Mouse (Mus musculus) forebrain, embryonic 10.5 days (tissue): ENCODE data around the gene Nfix. TPM values are rescaled to one million over a fixed set of nuclear protein-coding genes. Genes with fewer than 3 reads are reported as not detected.

ENCODE experiments used
- DNase-seq: peaks from one replicate; pipeline ENCODE4 v3.0.0-alpha.2; 2017; ENCODE audit warnings: low spot score; ENCODE audit errors: extremely low spot score
- H3K27ac ChIP-seq: fragments of 300-500 bp; sonication (generic); 2 replicates; pipeline ENCODE4 v1.5.1; 2016; ENCODE audit warnings: mild to moderate bottlenecking
- H3K27me3 ChIP-seq: fragments of 300-500 bp; sonication (generic); 2 replicates; pipeline ENCODE4 v1.6.1; 2016; ENCODE audit warnings: mild to moderate bottlenecking; ENCODE audit not compliant: poor library complexity, severe bottlenecking
- H3K36me3 ChIP-seq: fragments of 300-500 bp; sonication (generic); replicated peaks from 2 replicates; pipeline ENCODE4 v1.6.1; 2016; ENCODE audit warnings: mild to moderate bottlenecking, moderate library complexity
- H3K4me1 ChIP-seq: fragments of 300-500 bp; sonication (generic); 2 replicates; pipeline ENCODE4 v1.6.1; 2016
- H3K4me3 ChIP-seq: fragments of 300-500 bp; sonication (generic); 2 replicates; pipeline ENCODE4 v1.5.1; 2016; ENCODE audit warnings: mild to moderate bottlenecking, moderate library complexity
- H3K9me3 ChIP-seq: fragments of 300-500 bp; sonication (generic); 2 replicates; pipeline ENCODE4 v1.6.1; 2016; ENCODE audit warnings: mild to moderate bottlenecking, moderate library complexity
- WGBS: fragments of 180-500 bp; shearing (Covaris S2); methylation state at CpG from one replicate; pipeline ENCODE4 v1.1.7; 2016; 5-methylcytosine and 5-hydroxymethylcytosine counted together
- polyA plus RNA-seq: library from polyadenylated mRNA; unstranded; fragments of >200 nt; fragmentation: Nextera tagmentation; extraction: Ambion mirVana; gene quantifications from 2 replicates; pipeline ENCODE4 v1.2.1, GENCODE M21; 2016

Gene Nfix
- polyA plus RNA-seq, 1 experiment from 2014 or later: 1.8 TPM

DNA sequence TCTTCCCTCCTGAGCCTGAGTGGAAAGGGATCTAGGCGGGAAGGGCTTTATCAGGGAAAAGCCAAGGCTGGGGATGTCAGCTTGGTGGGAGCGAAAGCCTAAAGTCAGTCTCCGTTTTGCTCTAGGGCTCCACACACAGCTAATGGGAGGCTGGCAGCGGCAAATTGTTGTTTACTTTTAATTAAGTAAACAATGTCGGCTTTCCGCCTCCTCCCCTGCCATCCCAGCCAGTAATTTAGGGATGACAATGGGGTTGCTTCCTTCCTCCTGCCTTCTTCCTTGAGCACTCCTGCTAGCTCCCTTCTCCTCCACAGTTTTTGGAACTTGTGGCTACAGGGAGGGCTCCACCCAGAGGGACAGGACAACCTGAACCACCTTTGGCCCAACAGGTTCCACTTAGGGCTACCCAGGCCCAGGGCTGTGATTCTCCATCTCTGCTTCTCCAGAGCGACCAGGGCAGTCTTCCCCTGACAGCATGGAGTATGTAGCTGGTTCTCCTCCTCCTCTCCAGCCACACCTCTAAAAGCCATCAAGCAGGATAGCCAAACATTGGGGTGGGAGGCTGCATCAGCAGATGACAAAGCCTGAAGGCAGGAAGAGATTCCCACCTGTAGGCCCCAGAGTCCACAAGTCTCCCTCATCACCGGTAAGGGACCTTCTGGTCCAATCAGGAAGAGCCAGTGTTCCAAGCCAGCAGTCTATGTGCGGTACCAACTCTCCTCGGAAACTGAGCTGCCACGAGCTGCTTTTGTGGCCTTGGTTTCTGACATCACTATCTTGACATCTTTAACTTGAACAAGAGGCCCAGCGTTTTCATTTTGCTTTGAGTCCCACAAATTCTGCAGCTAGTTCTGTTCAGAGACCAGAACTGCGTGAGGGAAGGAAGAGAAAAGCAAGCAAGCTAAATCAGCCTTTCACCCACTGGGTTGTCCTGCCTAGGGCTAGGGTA lies 59.0 kb downstream of the Nfix start:
- Histone ChIP-seq H3K9me3 (no peaks in the 10 kb centered on the region), H3K27me3 (peaks cover 100% of the 10 kb centered on the region), H3K4me3 (no peak overlapping the region; the same call in 1 of the 2 replicates), H3K27ac (peak overlapping the region; percentile 85), H3K4me1 (peaks cover 95% of the 10 kb centered on the region), H3K36me3 (no peaks in the 10 kb centered on the region)
- DNase-seq: no peak
- WGBS: 14% methylated on average over 13 of the region's 13 CpGs

DNA sequence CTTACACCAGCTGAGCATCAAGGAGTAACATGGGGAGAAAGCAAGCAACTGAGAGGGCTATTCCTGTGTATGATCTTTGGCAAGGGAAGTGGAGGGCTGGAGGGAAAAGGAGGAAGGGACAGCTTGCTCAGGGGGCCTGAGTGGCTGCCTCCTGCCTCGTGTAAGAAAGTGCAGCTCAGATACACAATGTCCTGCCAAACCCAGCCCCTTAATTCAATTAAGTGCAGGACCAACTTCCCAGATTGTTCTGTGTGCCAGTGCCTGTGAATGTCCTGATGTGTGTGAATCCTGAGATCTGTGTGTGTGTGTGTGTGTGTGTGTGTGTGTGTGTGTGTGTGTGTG lies 60.8 kb downstream of the Nfix start:
- DNase-seq: no peak
- 4% methylated on average over 1 of the region's 1 CpGs for WGBS
- H3K4me3 ChIP-seq: no peak overlapping the region
- H3K9me3 ChIP-seq: no peaks in the 10 kb centered on the region
- no peaks in the 10 kb centered on the region for H3K36me3 ChIP-seq
- peaks cover 100% of the 10 kb centered on the region for H3K27me3 ChIP-seq
- H3K27ac ChIP-seq: peak overlapping the region; percentile 79; the same call in 1 of the 2 replicates
- H3K4me1 ChIP-seq: peaks cover 92% of the 10 kb centered on the region

DNA sequence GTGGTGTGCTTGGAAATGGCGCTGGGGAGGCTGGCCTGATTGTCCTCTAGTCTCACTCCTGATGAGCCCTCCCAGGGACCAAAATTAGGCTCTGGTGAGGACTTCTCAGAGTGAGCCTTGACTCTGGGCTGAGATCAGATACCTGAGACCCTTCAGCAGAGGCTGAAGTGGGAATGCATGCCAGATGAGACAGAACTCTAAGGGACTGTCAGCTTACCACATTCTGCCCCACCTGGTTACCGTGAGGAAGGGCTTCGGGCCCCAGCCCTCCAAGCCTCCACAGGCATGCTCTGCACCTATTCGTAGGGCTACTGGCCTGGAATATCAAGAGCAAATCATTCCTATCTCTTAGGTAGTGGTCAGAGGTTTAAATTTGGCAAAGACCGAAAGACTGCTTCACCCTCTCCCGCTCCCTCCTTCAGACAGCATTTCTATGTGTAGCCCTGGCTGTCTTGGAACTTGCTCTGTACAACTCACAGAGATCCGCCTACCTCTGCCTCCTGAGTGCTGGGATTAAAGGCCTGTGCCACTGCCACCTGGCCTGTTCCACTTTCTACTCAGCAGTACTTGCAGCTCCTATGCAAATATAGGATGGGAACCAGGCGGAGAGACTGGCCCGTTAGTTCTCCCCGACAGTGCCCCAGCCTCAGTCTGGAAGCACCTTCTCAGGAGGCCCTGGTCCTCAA lies 61.3 kb downstream of the Nfix start:
- peak overlapping the region; percentile 38; the same call in 1 of the 2 replicates for H3K4me3 ChIP-seq
- WGBS: 29% methylated on average over 10 of the region's 10 CpGs
- H3K27ac ChIP-seq: peak overlapping the region; percentile 79
- no peak for DNase-seq
- no peaks in the 10 kb centered on the region for H3K9me3 ChIP-seq
- no peaks in the 10 kb centered on the region for H3K36me3 ChIP-seq
- peaks cover 87% of the 10 kb centered on the region for H3K4me1 ChIP-seq
- peaks cover 100% of the 10 kb centered on the region for H3K27me3 ChIP-seq

DNA sequence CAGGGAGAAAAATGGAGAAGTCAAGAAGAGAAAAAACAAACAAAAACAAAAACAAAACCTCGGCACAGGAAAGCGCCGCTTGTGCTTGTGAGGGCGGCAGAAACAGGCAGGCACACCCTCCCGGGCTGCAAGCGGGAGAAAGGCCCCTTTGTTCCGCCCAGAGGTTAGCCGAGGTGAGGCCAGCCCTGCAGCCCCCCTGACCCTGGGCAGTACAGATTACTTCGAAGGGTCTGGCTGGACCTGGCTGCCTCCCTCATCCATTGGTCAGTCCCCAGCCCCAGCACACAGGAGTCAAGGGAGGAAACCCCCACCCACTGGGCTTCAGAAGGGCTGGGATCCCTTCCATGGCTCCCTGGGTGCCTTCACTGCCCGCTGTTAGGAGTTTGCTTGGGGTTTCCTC lies 61.9 kb downstream of the Nfix start:
- no peak for DNase-seq

DNA sequence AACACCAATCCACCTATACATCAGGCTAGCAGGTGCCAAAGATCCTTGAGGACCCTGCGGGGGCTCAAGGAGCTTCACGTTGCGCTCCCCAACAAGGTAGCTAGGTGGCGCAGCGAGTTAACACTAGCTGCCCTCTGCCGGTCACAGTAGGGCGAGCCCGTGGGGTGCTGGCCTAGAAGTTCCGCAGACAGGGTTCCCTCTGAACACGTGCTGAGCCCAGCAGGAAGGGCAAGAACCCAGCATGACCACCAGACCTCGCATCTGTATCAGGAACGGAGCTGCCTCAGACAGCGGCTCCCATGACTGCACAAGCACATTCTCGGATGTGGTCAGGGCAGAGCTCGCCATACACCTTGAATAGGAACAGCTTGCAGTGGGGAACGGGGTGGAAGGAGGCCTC lies 62.5 kb downstream of the Nfix start:
- Histone ChIP-seq H3K27ac (peak overlapping the region; percentile 79), H3K36me3 (no peaks in the 10 kb centered on the region), H3K4me3 (peak overlapping the region; percentile 38), H3K9me3 (no peaks in the 10 kb centered on the region), H3K27me3 (peaks cover 100% of the 10 kb centered on the region), H3K4me1 (peaks cover 84% of the 10 kb centered on the region)
- DNase-seq: peak; percentile 81
- 1% methylated on average over 16 of the region's 16 CpGs for WGBS

More for the DNA sequence above, 61.9 kb downstream of the Nfix start:
- H3K27ac ChIP-seq: peak overlapping the region; percentile 79
- H3K36me3 ChIP-seq: no peaks in the 10 kb centered on the region
- H3K4me1 ChIP-seq: peaks cover 84% of the 10 kb centered on the region
- WGBS: under 1% methylated on average over 10 of the region's 10 CpGs
- H3K4me3 ChIP-seq: peak overlapping the region; percentile 38; the same call in 1 of the 2 replicates
- no peaks in the 10 kb centered on the region for H3K9me3 ChIP-seq
- peaks cover 100% of the 10 kb centered on the region for H3K27me3 ChIP-seq

DNA sequence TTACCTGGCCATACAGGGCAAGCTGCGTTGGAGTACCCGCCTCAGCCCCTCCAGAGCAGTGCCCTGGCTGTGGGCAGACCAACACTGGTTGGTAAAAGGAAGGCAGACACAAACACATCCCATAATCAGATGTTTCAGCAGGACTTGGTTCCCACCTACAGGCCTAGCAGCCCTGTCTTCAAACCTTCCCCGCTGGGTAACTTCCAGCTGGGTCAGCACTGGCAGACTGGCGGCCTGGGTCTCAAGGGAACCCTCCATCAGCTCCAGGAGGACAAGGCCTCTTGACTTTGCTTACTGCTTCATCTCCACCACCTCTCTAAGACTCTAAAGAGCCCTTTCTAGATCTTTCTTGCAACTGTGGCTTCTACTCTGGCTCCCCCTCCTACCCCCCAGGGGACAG lies 63.6 kb downstream of the Nfix start:
- H3K27me3 ChIP-seq: peaks cover 100% of the 10 kb centered on the region
- 59% methylated on average over 4 of the region's 4 CpGs for WGBS

DNA sequence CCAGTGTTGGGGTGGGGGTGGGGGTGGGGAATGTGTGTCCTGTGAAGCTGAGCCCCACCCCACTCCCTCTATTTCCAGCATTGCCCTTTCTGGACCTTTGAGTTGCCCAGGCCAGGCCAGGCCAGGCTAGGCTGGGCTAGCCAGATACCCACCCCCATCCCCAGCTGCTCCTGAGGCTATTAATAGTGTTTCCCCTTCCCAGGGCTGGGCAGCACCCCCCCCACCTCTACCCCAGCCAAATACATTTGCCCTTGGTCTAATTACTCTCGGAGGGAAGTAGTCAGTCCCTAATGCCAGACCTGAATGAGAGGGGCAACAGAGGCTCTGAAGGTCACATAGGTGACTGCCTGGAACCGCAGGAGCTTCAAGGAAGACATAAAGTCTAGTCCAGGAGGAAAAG lies 64.5 kb downstream of the Nfix start:
- peaks cover 84% of the 10 kb centered on the region for H3K4me1 ChIP-seq
- no peaks in the 10 kb centered on the region for H3K9me3 ChIP-seq
- H3K36me3 ChIP-seq: no peaks in the 10 kb centered on the region
- H3K27ac ChIP-seq: peak overlapping the region; percentile 4; the same call in 1 of the 2 replicates
- WGBS: 38% methylated on average over 2 of the region's 2 CpGs
- no peak overlapping the region for H3K4me3 ChIP-seq
- DNase-seq: no peak
- H3K27me3 ChIP-seq: peaks cover 100% of the 10 kb centered on the region

More for the DNA sequence above, 63.6 kb downstream of the Nfix start:
- H3K27ac ChIP-seq: 0 out of 2 replicates have a peak overlapping the region, but pooled peaks have one; percentile 4
- H3K9me3 ChIP-seq: no peaks in the 10 kb centered on the region
- H3K4me3 ChIP-seq: no peak overlapping the region
- H3K4me1 ChIP-seq: peaks cover 84% of the 10 kb centered on the region
- no peak for DNase-seq
- no peaks in the 10 kb centered on the region for H3K36me3 ChIP-seq

DNA sequence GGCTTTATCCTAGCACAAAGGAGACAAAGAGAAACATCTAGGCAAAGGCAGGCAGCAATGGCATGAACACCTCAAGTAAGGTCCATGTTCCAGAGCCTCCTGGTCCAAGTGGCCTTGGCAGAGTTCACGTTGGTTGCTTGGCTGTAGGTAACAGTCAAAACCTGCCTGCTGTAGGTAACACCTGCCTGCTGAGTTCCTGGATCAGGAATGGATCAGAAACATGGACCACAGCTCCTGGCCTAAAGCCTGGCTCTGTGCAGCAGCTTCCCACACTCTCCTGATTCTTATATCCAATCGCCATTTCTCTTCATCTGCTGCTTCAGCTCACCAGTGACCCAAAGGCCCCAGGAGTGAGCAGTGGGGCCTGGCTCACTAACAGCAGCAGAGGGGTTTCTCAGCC lies 65.5 kb downstream of the Nfix start:
- H3K4me1 ChIP-seq: peaks cover 84% of the 10 kb centered on the region
- 87% methylated on average over 2 of the region's 2 CpGs for WGBS
- no peaks in the 10 kb centered on the region for H3K9me3 ChIP-seq
- no peaks in the 10 kb centered on the region for H3K36me3 ChIP-seq
- H3K27me3 ChIP-seq: peaks cover 100% of the 10 kb centered on the region
- no peak overlapping the region for H3K27ac ChIP-seq
- no peak overlapping the region for H3K4me3 ChIP-seq
- DNase-seq: no peak

DNA sequence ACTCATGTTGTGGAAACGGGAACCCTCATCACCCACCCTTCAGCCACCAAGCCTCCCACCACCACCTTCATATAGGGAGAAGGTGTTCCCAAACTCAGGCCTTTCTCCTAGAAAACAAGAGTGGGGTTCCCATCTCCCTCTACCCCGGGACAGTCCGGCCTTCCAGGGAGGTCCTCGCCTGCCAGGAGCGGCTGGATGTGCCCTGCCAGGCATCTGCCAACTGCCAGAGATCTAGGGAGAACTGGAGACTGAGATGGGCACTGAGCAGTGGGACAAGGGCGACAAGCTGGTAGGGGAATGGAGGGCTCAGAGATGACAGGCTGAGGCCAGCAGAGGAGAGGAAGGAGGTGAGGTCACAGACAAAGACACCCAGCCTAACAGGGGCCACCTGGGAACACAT lies 66.2 kb downstream of the Nfix start:
- WGBS: 85% methylated on average over 6 of the region's 6 CpGs
- peaks cover 98% of the 10 kb centered on the region for H3K27me3 ChIP-seq
- DNase-seq: no peak
- H3K36me3 ChIP-seq: no peaks in the 10 kb centered on the region
- no peaks in the 10 kb centered on the region for H3K9me3 ChIP-seq
- H3K4me1 ChIP-seq: peaks cover 80% of the 10 kb centered on the region
- no peak overlapping the region for H3K4me3 ChIP-seq
- peak overlapping the region; percentile 45; the same call in 1 of the 2 replicates for H3K27ac ChIP-seq

DNA sequence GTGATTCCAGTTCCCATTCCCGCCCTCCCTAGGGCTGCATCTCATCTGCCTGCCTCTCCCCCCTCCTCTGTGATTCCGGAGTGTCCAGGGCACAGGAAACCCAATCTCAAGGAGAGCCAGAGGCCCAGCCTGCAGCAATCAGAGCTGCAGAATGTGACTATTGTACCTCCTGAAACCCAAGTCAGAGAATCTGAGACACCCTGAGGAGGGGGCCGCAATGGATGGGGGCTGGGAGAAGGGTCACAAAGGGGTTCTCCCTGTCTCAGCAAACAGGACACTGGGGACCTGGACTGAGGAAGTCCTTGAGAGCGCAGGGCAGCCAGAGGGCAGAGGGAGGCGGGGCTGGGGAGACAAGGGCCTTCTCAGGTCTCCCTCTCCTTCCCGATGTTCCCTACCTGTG lies 67.1 kb downstream of the Nfix start:
- no peak for DNase-seq
- no peaks in the 10 kb centered on the region for H3K9me3 ChIP-seq
- H3K36me3 ChIP-seq: no peaks in the 10 kb centered on the region
- 40% methylated on average over 6 of the region's 6 CpGs for WGBS
- H3K27me3 ChIP-seq: peaks cover 98% of the 10 kb centered on the region
- H3K4me3 ChIP-seq: no peak overlapping the region
- H3K27ac ChIP-seq: peak overlapping the region; percentile 45; the same call in 1 of the 2 replicates
- H3K4me1 ChIP-seq: peaks cover 79% of the 10 kb centered on the region

DNA sequence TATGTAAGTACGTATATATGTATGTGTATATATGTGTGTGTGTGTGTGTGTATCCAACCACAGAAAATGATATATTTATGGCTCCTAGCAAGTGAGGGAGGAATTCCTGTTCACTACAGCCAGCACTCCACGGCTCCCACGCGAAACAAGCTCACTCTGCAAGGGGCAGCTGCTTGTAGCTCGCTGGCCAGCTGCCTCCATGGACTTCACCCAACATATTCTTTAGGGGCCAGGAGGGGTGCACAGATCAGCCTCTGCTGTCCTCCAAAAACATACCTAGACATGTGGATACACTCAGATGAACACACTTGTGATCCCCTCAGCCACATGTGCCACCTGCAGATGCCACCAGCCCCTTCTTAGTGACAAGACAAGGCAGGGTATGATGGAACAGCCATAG lies 67.6 kb downstream of the Nfix start:
- 83% methylated on average over 5 of the region's 5 CpGs for WGBS
- Histone ChIP-seq H3K27me3 (peaks cover 98% of the 10 kb centered on the region), H3K9me3 (no peaks in the 10 kb centered on the region), H3K4me3 (no peak overlapping the region), H3K27ac (0 out of 2 replicates have a peak overlapping the region, but pooled peaks have one; percentile 45), H3K4me1 (peaks cover 74% of the 10 kb centered on the region), H3K36me3 (no peaks in the 10 kb centered on the region)
- no peak for DNase-seq

DNA sequence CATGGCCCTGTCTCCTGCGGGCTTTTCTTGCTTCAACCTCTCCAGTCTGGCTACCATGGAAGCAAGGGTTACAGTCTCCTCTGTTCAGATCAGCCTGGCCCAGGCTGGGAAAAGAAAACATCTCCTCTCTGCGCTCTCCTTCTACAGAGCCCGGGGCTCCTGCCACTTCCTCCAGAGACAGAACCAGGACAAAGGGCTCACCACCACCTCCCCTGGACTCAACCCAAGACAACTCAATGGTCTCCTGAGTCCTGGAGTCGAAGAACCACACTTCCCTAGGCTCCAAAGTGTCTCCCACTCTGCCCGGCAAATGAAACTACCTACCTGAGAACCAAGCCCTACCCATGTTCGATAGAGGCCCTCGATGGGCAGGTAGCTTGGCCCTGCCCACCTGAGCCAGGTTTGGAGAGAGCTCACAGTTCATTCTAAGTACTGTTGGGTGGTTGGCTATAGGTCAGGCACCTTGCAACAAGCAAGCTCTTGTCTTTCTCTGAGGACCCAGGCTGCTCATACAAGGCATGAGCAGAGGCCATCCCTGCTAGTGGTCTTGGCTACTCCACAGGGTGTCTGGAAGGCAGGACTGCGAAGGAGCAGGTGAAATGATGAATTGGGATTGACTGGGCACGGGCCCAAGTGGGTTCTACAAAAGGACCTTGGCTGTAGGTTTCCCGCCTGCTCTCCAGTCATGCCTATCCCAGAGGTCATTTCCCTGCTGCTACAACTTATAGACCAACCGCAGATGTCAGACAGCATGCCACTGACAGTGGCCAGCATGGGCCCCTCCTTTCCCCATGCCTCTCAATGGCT lies 68.6 kb downstream of the Nfix start:
- Histone ChIP-seq H3K36me3 (no peaks in the 10 kb centered on the region; the same call in 1 of the 2 replicates), H3K27ac (peak overlapping the region; percentile 80), H3K4me3 (no peak overlapping the region), H3K4me1 (peaks cover 69% of the 10 kb centered on the region), H3K27me3 (peaks cover 98% of the 10 kb centered on the region), H3K9me3 (no peaks in the 10 kb centered on the region)
- DNase-seq: no peak
- WGBS: 73% methylated on average over 11 of the region's 11 CpGs
